Mouse (Mus musculus): ENCODE results near the gene 4921517D22Rik.

- TF ChIP-seq POLR2A (IDR thresholded peaks at IDR 0.05; ENCODE audit: insufficient read depth, low read depth, low read length), result no peak
- TF ChIP-seq CTCF (IDR thresholded peaks at IDR 0.05; ENCODE audit: insufficient read depth, low read depth, low read length), result no peak
Observed at GRCm38 (mm10) chr13:59733936-59734335, 40.0 kb upstream of the 4921517D22Rik start.

Measured in olfactory bulb, adult 2 months (tissue).